Mouse (Mus musculus) layer of hippocampus, postnatal 10 days (tissue): ENCODE measurements around the gene Ino80e. TPM values are rescaled to one million over a fixed set of nuclear protein-coding genes. Genes with fewer than 3 reads are reported as not detected.
A peak's percentile ranks its signal among the peaks of the same experiment; 100 is the strongest.
"Not testable (repeated sequence)": the region's sequence is repeated elsewhere in the genome, so short reads cannot be mapped to it uniquely, and the experiment has no call there.

Experiments used
- DNase-seq, 2 experiments: peaks; one replicate each; pipeline ENCODE4 v3.0.0; 2021; ENCODE audit warnings: low spot score in 2 of 2
- long read RNA-seq: library from polyadenylated mRNA; stranded (forward); transcript quantifications from one replicate; pipeline ENCODE4 v2.0.0, GENCODE M21; 2023
- total RNA-seq, 2 experiments: library from RNA; stranded (reverse); gene quantifications; 2 replicates each; pipeline ENCODE4 v1.2.3; 2021

Ino80e gene
- total RNA-seq, result 10 to 100 TPM; 56.1 to 58.8 TPM
- long read RNA-seq, transcript Ino80e-214 (6 exons, 883 nt), result minor isoform, 13 of 48 reads
- long read RNA-seq, transcript Ino80e-203 (7 exons, 1,973 nt), result major isoform, 22 of 48 reads
- long read RNA-seq, partial matches to known transcripts, result 2 of 48 reads
- long read RNA-seq, other reads (novel, unspliced or antisense), result 9 of 48 reads

- DNase-seq, result peak; percentile 94 to 95
These were observed at the start of gene Ino80e for GRCm38 (mm10) chr7:126862147-126862784. Gene Ino80e (minus strand): TSS chr7:126862377.

GRCm38 (mm10) chr7:126905590-126905989, 43.4 kb upstream of the Ino80e start:
- DNase-seq, result no peak

- not testable (repeated sequence) for DNase-seq
These were observed 37.6 kb upstream of the Ino80e start for GRCm38 (mm10) chr7:126899781-126900180.

DNA sequence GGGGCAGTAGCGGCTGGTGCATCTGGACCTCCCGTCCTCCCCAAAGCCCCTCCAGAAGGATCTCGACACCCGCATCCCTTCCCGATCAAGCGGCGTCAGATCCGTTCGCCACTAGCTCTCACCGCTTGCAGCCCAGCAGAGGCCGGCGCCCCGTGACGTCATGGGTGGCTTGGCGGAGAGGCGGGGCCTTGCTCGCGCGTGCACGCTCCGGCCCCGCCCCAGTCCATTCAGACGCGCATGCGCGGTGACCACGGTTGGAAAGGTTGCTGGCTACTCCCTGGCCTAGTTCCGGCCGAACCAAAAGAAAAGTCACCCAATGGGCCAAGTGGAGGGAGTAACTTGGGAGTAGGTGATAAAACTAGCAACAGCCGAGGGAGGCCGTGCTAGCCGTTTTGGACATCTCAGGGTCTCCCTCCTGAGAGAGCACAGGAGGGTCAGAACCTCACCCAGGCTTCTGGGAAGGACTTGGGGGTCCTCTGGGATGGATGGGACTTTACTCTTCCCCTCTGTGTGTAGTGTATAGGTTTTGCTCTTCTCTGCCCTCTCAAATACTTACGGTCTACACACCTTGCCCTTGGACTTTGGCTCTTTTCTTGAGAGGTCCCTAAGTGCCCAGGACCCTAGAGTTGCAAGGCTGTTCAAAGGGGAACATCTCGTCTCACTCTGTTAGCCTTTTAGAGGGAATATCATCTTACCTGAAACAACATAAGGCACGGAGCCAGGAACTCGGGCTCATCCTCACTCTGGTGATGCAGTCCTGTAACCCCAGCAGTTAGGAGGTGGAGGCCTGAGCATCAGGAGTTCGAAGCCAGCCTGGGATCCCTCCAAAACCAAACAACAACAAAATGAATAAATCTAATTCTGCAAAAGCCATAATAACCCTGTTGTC, 36.2 kb upstream of the Ino80e start:
- peak; percentile 98 to 99 for DNase-seq

DNA sequence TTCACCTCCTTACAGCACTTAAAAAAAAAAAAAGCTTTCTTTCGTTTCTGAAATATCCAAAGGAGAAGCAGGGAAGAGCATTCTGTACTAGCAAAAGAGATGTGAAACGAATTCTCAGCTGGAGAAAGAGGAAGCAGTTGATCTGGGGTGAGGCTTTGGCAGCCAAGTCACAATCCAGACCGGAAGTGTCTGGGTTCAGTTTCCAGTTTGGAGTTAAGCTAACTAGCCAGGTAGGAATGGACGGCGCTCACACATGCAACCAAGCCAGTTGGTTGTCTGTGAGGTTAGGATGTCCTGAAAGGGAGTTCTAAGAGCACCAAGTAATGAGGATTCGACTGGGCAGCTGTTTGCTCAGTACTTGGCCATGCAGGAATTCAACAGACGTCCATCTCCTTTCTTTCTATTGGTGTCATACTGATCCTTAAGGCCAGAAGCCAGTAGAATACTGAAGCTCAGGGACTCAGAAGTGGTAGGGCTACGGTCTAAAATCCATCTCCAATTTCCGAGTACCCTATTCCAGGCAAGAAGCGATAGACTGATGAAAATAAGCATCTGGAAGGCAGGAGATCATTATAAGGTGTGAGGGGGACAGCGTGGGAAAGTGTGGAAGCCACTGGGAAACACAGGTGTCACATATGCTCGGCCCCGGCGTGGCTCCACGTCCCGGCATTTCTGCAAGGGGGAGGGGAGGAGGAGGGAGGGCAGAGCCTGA, 35.4 kb upstream of the Ino80e start:
- peak in 1 of 2 experiments; percentile 28 for DNase-seq

DNA sequence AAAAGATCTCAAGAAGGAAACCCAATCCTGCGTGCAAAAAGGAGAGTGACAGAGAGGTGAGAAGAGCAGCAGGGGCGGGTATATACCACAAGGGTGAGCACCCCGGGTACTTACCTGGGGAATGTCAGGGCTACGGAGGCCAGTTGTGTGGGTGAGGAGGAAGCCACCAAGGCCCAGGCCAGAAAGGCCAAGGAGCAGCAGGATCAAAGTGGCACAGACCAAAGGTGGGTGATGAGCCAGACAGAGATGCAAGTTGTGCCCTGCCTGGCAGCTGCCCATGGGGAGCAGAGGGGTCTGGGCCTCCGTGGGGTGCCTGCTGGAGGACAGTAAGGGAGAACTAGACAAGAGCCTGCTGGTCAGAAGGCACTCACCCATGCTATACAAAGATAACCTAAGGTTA, 34.7 kb upstream of the Ino80e start:
- no peak for DNase-seq

GRCm38 (mm10) chr7:126888852-126889251, 26.7 kb upstream of the Ino80e start:
- no peak for DNase-seq

- DNase-seq, result no peak
These were observed 25.1 kb upstream of the Ino80e start for GRCm38 (mm10) chr7:126887281-126887680.

DNA sequence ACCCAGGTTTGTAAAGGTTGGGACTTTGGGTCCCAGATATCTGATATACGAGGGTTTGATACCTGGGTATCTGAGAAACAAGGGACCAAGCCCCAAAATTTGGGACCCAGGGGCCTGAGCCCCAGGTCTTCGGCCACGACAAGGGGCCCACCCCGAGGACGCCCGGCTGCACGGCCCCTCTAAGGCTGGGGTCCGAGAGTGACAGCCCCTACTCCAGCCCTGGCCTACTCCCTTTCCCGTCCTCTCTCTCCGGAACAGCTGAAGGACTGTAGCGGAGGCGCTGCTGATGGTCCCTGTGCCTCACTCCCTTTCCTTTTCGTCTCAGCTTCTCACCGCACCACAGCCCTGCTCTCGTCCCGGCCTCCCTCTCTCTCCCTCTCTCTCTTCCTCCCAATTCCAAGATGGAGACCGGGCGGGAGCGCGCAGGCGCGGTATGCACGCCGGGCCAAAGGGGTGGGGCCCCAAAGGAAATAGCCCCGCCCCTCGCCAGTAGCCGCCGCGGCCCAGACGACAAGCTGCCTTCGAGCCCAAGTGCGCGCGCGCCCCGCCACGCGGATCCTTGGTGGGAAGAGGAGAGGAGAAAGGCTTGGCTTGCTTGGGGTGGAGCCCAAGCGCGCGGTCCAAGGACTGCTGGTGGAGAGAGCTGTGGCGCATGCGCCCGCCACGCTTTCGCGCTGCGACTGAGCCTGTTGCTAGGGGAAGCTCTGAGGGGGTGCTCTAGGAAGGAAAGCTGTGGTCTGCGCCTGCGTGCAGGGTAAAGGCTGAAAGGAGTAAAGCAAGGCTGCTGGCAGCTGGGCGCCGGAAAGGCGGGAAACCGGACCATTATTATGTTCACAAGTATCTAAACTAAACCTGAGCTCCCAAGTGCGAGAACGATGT, 22.3 kb upstream of the Ino80e start, which contains the start of gene Taok2:
Gene Taok2, minus strand, starts transcription at position 418 of the 879 bp plus-strand sequence.
- peak; percentile 97 to 99 for DNase-seq

DNA sequence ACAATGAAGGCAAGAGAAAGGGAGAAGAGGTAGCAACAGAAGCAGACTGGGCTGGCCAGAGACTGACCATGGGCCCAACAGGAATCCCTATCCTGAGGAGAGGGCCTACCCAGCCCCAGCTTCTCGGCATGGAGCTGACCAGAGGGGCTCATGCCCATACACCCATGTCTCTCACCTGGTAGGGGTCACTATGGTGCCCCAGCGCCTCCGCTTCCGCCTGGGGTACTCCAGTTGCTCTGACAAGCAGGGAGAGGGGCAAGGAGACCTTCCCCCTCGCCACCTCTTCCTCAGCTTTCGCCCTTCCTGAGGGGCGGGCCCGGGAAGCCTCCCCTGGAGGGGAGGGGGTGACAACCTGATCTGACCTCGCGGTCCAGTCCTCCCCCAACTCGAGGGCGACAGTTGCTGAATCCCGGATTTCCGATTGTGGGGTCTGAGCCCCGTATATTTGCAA, 21.6 kb upstream of the Ino80e start:
- peak in 1 of 2 experiments; percentile 42 for DNase-seq

GRCm38 (mm10) chr7:126881040-126881439, 18.9 kb upstream of the Ino80e start:
- no peak for DNase-seq

- no peak for DNase-seq
These were observed 15.1 kb upstream of the Ino80e start for GRCm38 (mm10) chr7:126877239-126877638.

GRCm38 (mm10) chr7:126870520-126870891, 8.3 kb upstream of the Ino80e start:
- DNase-seq, result no peak

- DNase-seq, result no peak
These were observed 7.8 kb upstream of the Ino80e start for GRCm38 (mm10) chr7:126869780-126870519.

DNA sequence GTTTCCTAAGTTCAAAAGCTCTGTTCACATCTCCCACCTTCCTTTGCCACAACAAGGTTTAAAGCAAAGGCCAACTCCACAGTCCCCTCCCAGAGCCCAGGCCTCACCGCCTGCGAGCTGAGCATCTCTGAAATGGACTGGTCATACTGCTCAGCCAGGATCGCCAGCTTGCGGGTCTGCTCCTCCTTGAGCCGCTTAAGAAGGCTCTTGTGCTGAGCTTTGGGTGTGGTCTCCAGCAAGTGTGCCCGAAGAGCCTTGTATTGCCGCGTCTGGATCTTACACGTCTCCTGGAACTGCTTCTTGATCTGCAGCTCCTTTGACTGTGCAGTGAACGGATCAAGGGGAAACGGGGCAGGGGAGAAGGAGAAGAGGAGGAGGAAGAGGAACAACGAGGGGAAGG, 5.8 kb upstream of the Ino80e start:
- no peak for DNase-seq

- DNase-seq, result no peak
These were observed 5.4 kb upstream of the Ino80e start for GRCm38 (mm10) chr7:126867534-126867933.

DNA sequence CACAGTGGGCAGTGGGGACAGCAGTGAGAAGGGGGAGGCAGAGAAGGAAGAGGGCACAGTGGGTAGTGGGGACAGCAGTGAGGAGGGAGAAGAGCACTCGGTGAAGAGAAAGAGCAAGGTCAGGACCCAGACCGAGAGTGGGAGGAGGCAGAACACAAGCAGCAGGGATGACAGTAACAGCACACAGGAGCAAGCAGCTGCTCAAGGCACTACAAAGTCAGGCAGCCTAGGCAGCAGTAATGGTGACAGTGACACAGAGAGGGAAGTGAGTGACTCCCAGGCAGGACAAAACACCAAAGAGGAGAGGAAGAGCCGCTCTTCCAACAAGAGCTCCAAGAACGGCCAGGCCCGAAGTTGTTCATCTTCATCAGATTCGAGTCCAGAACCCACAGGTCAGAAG, 1.6 kb upstream of the Ino80e start:
- DNase-seq, result no peak

- DNase-seq, result peak; percentile 91 to 93
These were observed 597 bp downstream of the Ino80e start, which contains the start of gene Hirip3 for GRCm38 (mm10) chr7:126861429-126862130. Gene Hirip3 (plus strand): TSS chr7:126861972.

GRCm38 (mm10) chr7:126860987-126861386, 1.2 kb downstream of the Ino80e start:
- DNase-seq, result no peak
